Mouse (Mus musculus): ENCODE data around the gene Neurl3. TPM values are rescaled to one million over a fixed set of nuclear protein-coding genes. Genes with fewer than 3 reads are reported as not detected.

Neurl3 gene
- polyA plus RNA-seq (2012; ENCODE audit: insufficient read depth, insufficient read length, missing spikeins), result 2.0 and 2.5 TPM in 2 replicates

DNA sequence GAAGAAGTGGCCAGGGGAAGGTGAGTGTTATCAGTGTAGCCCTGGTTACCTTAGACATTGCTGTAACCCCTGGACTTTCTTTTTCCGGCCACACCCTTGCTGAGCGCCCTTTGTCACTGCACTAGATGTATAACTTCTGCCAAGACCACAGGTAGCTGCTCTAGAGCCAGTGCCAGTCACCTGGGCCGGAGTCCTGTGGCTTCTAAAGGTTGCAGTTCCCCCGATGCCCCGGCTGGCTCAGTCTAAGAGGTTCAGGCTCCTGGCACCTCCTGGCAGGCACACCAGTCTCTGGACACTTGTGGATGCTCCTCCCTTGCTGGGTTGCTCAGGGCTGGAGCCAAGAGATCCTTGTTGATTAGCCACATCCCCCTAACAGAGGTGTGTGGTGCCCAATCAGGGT is at the start of gene Neurl3:
Gene Neurl3 (minus strand): TSS at position 225 of the 400 bp plus-strand sequence.
- H3K27ac ChIP-seq (replicated peaks; ENCODE audit: low read depth, low read length), result peak within 1 kb of the TSS; percentile 93
- H3K4me3 ChIP-seq (ENCODE audit: insufficient read depth, low read depth, low read length), result peak within 1 kb of the TSS; percentile 62
- H3K4me1 ChIP-seq (ENCODE audit: control insufficient read depth, insufficient read depth, insufficient read length, low read length), result peaks cover 21% of the 10 kb centered on the region

- H3K4me1 ChIP-seq (ENCODE audit: control insufficient read depth, insufficient read depth, insufficient read length, low read length), result no peaks in the 10 kb centered on the region
- H3K4me3 ChIP-seq (ENCODE audit: insufficient read depth, low read depth, low read length), result no peak overlapping the region
- H3K27ac ChIP-seq (replicated peaks; ENCODE audit: low read depth, low read length), result no peak overlapping the region
These were observed 49.4 kb upstream of the Neurl3 start for GRCm38 (mm10) chr1:36323746-36324448.

DNA sequence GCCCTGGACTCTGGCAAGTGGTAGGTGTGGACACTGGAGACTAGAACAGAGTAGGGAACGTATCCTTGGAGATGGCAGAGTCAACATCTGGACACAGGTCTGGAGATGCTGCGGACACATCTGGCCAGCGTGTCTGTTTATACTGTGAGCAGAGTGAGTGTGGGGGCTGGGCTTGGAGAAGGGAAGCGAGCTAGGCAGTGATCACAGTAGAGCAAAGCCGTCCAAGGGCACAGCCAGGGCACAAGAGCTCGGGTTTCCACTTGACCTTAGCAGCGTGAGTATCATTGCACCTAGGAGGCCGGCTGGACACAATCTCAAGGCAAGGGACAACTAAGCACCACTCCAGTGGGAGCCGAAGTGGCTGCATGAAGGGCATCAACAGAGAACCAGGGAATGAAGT is 48.6 kb upstream of the Neurl3 start:
- H3K4me3 ChIP-seq (ENCODE audit: insufficient read depth, low read depth, low read length), result no peak overlapping the region
- H3K4me1 ChIP-seq (ENCODE audit: control insufficient read depth, insufficient read depth, insufficient read length, low read length), result no peaks in the 10 kb centered on the region
- H3K27ac ChIP-seq (replicated peaks; ENCODE audit: low read depth, low read length), result no peak overlapping the region

DNA sequence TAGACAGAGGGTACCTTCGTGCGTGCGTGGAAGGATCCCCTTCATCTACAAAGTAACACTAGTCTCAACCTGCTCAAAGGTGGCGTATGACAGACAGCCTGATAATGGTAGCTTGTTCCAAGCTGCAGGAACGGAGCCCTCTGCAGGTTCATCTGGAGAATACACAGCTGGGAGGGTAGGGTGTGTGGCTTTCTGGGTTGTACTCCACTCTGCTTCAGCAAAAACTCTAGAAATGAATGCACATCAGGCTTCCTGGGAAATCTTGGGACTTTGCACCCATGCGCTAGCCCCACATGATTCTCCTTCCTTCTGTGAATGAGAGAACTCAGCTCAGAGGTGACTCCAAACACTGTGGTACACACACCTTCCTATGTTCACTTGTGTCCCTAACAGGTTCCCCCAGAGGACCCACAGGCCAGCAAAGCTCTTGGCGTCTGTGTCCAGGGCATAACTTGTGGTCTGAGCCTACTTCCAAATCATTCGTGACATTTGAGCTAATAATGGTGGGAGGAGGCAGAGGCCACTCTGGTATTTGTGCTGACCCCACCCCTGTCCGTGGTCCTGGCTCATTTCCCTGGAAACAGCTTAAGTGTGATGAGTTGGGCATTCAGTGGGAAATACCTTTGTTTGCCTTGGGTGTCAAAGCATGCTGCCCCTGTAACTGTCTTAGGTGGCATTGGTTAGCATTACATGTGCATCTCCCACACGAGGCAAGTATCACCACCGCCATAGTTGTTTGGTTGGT is 47.5 kb upstream of the Neurl3 start:
- Histone ChIP-seq H3K4me3 (ENCODE audit: insufficient read depth, low read depth, low read length) (no peak overlapping the region), H3K4me1 (ENCODE audit: control insufficient read depth, insufficient read depth, insufficient read length, low read length) (no peaks in the 10 kb centered on the region), H3K27ac (replicated peaks; ENCODE audit: low read depth, low read length) (no peak overlapping the region)

DNA sequence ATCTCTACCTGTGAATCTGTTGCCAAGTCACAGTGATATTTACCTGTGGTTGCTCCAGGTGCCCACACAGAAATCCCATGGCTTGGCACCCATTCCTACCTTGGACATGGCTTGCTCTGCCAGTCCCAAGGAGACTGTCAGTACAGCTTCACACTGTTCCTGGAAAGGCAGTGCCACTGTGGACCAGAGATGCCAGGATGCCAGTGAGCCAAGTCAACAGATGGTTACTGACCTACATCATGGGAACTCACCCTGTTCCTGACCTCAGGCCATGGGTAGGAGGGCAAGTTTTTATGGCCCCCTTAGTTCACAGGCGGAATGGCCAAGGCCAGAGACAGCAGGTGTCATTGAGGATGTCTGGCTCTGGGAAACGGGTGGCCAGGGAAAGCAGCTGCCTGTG is 46.7 kb upstream of the Neurl3 start:
- Histone ChIP-seq H3K4me1 (ENCODE audit: control insufficient read depth, insufficient read depth, insufficient read length, low read length) (no peaks in the 10 kb centered on the region), H3K27ac (replicated peaks; ENCODE audit: low read depth, low read length) (no peak overlapping the region)

DNA sequence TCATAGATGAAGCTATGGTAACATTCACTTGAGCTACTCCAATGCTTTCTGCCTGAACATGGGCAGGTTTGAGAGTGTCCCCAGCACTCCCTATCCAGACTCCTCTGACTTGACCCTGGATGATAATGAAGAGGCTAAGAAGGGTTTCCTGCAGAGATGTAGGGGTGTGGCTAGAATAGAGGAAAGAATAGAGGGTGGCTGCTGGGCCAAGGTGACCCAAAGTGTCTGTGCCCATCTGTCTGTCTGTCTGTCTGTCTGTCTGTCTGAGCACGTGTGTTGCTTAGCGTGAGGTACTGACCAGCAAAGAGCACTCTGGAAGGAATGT is 41.3 kb upstream of the Neurl3 start:
- no peak overlapping the region for H3K4me3 ChIP-seq (ENCODE audit: insufficient read depth, low read depth, low read length)
- H3K4me1 ChIP-seq (ENCODE audit: control insufficient read depth, insufficient read depth, insufficient read length, low read length), result no peaks in the 10 kb centered on the region
- H3K27ac ChIP-seq (replicated peaks; ENCODE audit: low read depth, low read length), result no peak overlapping the region

More for the DNA sequence above, 46.7 kb upstream of the Neurl3 start:
- no peak overlapping the region for H3K4me3 ChIP-seq (ENCODE audit: insufficient read depth, low read depth, low read length)

GRCm38 (mm10) chr1:36314959-36315775 is 40.7 kb upstream of the Neurl3 start:
- Histone ChIP-seq H3K27ac (replicated peaks; ENCODE audit: low read depth, low read length) (no peak overlapping the region), H3K4me1 (ENCODE audit: control insufficient read depth, insufficient read depth, insufficient read length, low read length) (no peaks in the 10 kb centered on the region)

DNA sequence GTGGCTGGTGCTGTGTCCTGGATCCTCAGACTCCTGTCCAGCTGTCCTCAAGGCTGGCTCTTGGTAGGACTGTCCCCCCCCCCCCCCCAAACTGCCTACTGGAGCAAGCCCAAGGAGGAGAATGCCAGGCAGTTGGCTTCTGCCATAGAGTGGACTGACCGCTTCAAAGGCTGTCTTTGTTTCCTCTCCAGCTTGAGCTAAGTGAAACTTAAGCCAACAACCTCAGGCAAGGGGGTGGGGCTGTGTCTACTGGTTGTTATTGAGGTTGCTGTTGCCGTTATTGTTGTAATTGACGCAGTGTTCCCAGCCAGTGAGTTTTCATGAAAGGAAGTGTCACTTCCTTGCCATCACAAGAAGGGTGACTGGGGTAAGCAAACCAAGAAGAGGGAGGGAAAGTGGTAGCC is 35.0 kb upstream of the Neurl3 start:
- Histone ChIP-seq H3K4me1 (ENCODE audit: control insufficient read depth, insufficient read depth, insufficient read length, low read length) (peaks cover 5% of the 10 kb centered on the region; the same call in 1 of the 2 replicates), H3K4me3 (ENCODE audit: insufficient read depth, low read depth, low read length) (peak overlapping the region; percentile 68; the same call in 1 of the 2 replicates), H3K27ac (replicated peaks; ENCODE audit: low read depth, low read length) (no peak overlapping the region)

More at GRCm38 (mm10) chr1:36314959-36315775, 40.7 kb upstream of the Neurl3 start:
- no peak overlapping the region for H3K4me3 ChIP-seq (ENCODE audit: insufficient read depth, low read depth, low read length)

GRCm38 (mm10) chr1:36308966-36309475 is 34.5 kb upstream of the Neurl3 start:
- peaks cover 5% of the 10 kb centered on the region; the same call in 1 of the 2 replicates for H3K4me1 ChIP-seq (ENCODE audit: control insufficient read depth, insufficient read depth, insufficient read length, low read length)
- peak overlapping the region; percentile 68 for H3K4me3 ChIP-seq (ENCODE audit: insufficient read depth, low read depth, low read length)
- H3K27ac ChIP-seq (replicated peaks; ENCODE audit: low read depth, low read length), result no peak overlapping the region

- Histone ChIP-seq H3K4me1 (ENCODE audit: control insufficient read depth, insufficient read depth, insufficient read length, low read length) (peaks cover 5% of the 10 kb centered on the region; the same call in 1 of the 2 replicates), H3K27ac (replicated peaks; ENCODE audit: low read depth, low read length) (peak overlapping the region; percentile 62; the same call in 1 of the 2 replicates), H3K4me3 (ENCODE audit: insufficient read depth, low read depth, low read length) (peak overlapping the region; percentile 68)
These were observed 34.0 kb upstream of the Neurl3 start for GRCm38 (mm10) chr1:36308451-36308901.

DNA sequence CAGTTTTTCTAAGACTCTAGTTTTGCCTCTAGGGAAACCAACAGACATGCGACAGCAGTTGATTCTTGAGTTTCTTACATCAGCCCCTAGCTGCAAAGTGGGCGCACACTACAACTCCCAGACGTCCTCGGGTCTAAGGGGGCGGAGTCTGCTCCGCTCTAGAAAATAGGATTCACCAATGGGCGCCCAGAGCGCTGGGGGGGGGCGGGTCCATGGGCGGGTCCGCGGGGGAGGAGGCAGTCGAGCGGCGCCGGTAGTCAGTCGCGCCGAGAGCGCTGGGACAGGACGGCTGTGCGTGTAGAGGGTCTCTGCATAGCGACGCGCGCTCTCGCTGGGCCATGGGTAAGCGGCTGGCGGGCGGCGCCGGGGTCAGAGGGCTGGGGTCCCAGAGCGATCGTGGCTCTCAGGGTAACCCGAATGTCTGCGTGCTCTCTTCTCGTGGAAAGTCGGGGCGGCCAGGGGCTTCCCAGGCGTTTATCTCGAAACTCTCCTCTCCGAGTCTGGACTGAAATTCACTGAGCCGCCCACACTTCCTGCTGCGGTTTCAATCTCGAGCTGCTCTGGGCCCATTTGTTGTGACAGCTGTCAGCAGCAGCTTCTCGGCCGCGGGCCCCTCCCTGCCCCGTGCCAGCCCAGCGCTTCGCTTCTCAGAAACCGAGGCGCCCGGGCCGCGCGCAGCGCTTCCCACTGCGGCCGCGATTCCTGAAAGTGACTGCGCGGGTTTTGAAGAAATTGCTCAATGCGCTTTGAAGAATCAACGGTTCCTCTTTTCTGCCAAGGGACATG is 33.2 kb upstream of the Neurl3 start, which contains the start of gene Arid5a:
Gene Arid5a (plus strand): TSS at position 239 of the 786 bp plus-strand sequence.
- H3K27ac ChIP-seq (replicated peaks; ENCODE audit: low read depth, low read length), result peak within 1 kb of the TSS; percentile 62

GRCm38 (mm10) chr1:36307121-36307494 is 32.6 kb upstream of the Neurl3 start:
- no peak overlapping the region for H3K4me3 ChIP-seq (ENCODE audit: insufficient read depth, low read depth, low read length)
- peaks cover 5% of the 10 kb centered on the region; the same call in 1 of the 2 replicates for H3K4me1 ChIP-seq (ENCODE audit: control insufficient read depth, insufficient read depth, insufficient read length, low read length)
- H3K27ac ChIP-seq (replicated peaks; ENCODE audit: low read depth, low read length), result no peak overlapping the region

More for the DNA sequence above, 33.2 kb upstream of the Neurl3 start, which contains the start of gene Arid5a:
- H3K4me3 ChIP-seq (ENCODE audit: insufficient read depth, low read depth, low read length), result peak within 1 kb of the TSS; percentile 68
- peaks cover 5% of the 10 kb centered on the region; the same call in 1 of the 2 replicates for H3K4me1 ChIP-seq (ENCODE audit: control insufficient read depth, insufficient read depth, insufficient read length, low read length)

GRCm38 (mm10) chr1:36306120-36306519 is 31.6 kb upstream of the Neurl3 start:
- no peak overlapping the region for H3K27ac ChIP-seq (replicated peaks; ENCODE audit: low read depth, low read length)
- H3K4me3 ChIP-seq (ENCODE audit: insufficient read depth, low read depth, low read length), result no peak overlapping the region
- peaks cover 5% of the 10 kb centered on the region; the same call in 1 of the 2 replicates for H3K4me1 ChIP-seq (ENCODE audit: control insufficient read depth, insufficient read depth, insufficient read length, low read length)

DNA sequence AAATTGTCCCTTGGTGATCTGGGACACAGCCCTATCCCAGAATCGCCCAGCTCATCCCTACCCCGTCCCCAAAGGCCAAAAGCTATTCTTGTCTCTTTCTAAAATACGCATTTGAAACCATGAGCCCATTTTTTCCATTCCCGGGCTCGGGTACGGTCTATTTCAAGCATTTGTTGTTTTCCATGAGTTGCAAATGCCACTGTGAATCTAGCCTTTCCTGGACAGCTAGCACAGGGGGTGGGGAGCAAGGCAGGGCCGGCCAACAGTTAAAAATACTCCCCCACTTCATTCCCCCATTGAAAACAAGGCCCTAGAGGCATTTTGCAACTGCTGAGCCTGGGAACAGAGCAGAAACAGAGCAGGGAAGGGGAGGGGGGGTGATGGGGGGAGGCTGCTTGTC is 30.3 kb upstream of the Neurl3 start:
- Histone ChIP-seq H3K4me3 (ENCODE audit: insufficient read depth, low read depth, low read length) (no peak overlapping the region), H3K27ac (replicated peaks; ENCODE audit: low read depth, low read length) (no peak overlapping the region; the same call in 1 of the 2 replicates), H3K4me1 (ENCODE audit: control insufficient read depth, insufficient read depth, insufficient read length, low read length) (peaks cover 5% of the 10 kb centered on the region; the same call in 1 of the 2 replicates)

Measured in brown adipose tissue, adult 24 weeks (tissue).